Mouse (Mus musculus): ENCODE data around the gene Hacd2. TPM values are rescaled to one million over a fixed set of nuclear protein-coding genes. Genes with fewer than 3 reads are reported as not detected.

Hacd2 gene
- 2.7 and 10.6 TPM in 2 replicates for polyA plus RNA-seq (2011; ENCODE audit: insufficient read depth, insufficient read length, low replicate concordance, missing spikeins)

- Histone ChIP-seq H3K27ac (ENCODE audit: control insufficient read depth, insufficient read depth, low read depth, low read length, poor library complexity) (peak within 1 kb of the TSS; percentile 69), H3K4me3 (replicated peaks; ENCODE audit: control insufficient read depth, low read depth, low read length) (peak within 1 kb of the TSS; percentile 69), H3K4me1 (ENCODE audit: control insufficient read depth, insufficient read depth, low read length) (no peaks in the 10 kb centered on the region; the same call in 1 of the 2 replicates)
- TF ChIP-seq POLR2A (IDR thresholded peaks at IDR 0.05; ENCODE audit: borderline replicate concordance, control insufficient read depth, low read depth, low read length): peak; percentile 72; the same call in 1 of the 2 replicates
- TF ChIP-seq CTCF (IDR thresholded peaks at IDR 0.05; ENCODE audit: control insufficient read depth, insufficient read depth, low read length): no peak
- under 1% methylated on average over 88 of the region's 97 CpGs for WGBS
Observed at GRCm38 (mm10) chr16:35022242-35023137, at the start of gene Hacd2. Hacd2 (plus strand) TSS chr16:35022428.

GRCm38 (mm10) chr16:34972471-34972870, 49.8 kb upstream of the Hacd2 start:
- TF ChIP-seq POLR2A (IDR thresholded peaks at IDR 0.05; ENCODE audit: borderline replicate concordance, control insufficient read depth, low read depth, low read length): no peak
- TF ChIP-seq CTCF (IDR thresholded peaks at IDR 0.05; ENCODE audit: control insufficient read depth, insufficient read depth, low read length): no peak
- H3K27ac ChIP-seq (ENCODE audit: control insufficient read depth, insufficient read depth, low read depth, low read length, poor library complexity): no peak overlapping the region
- no peaks in the 10 kb centered on the region for H3K4me1 ChIP-seq (ENCODE audit: control insufficient read depth, insufficient read depth, low read length)
- 83% methylated on average over 12 of the region's 12 CpGs for WGBS
- H3K4me3 ChIP-seq (replicated peaks; ENCODE audit: control insufficient read depth, low read depth, low read length): no peak overlapping the region

GRCm38 (mm10) chr16:34975544-34975943, 46.7 kb upstream of the Hacd2 start:
- WGBS: 36% methylated on average over 2 of the region's 2 CpGs
- H3K27ac ChIP-seq (ENCODE audit: control insufficient read depth, insufficient read depth, low read depth, low read length, poor library complexity): no peak overlapping the region
- H3K4me3 ChIP-seq (replicated peaks; ENCODE audit: control insufficient read depth, low read depth, low read length): no peak overlapping the region
- no peak for TF ChIP-seq POLR2A (IDR thresholded peaks at IDR 0.05; ENCODE audit: borderline replicate concordance, control insufficient read depth, low read depth, low read length)
- no peak for TF ChIP-seq CTCF (IDR thresholded peaks at IDR 0.05; ENCODE audit: control insufficient read depth, insufficient read depth, low read length)
- no peaks in the 10 kb centered on the region for H3K4me1 ChIP-seq (ENCODE audit: control insufficient read depth, insufficient read depth, low read length)

- Histone ChIP-seq H3K27ac (ENCODE audit: control insufficient read depth, insufficient read depth, low read depth, low read length, poor library complexity) (no peak overlapping the region), H3K4me1 (ENCODE audit: control insufficient read depth, insufficient read depth, low read length) (no peaks in the 10 kb centered on the region), H3K4me3 (replicated peaks; ENCODE audit: control insufficient read depth, low read depth, low read length) (no peak overlapping the region)
- 77% methylated on average over 13 of the region's 13 CpGs for WGBS
- TF ChIP-seq POLR2A (IDR thresholded peaks at IDR 0.05; ENCODE audit: borderline replicate concordance, control insufficient read depth, low read depth, low read length): no peak
- TF ChIP-seq CTCF (IDR thresholded peaks at IDR 0.05; ENCODE audit: control insufficient read depth, insufficient read depth, low read length): peak; percentile 56
Observed at GRCm38 (mm10) chr16:34976630-34977029, 45.6 kb upstream of the Hacd2 start.

- TF ChIP-seq CTCF (IDR thresholded peaks at IDR 0.05; ENCODE audit: control insufficient read depth, insufficient read depth, low read length) (no peak), POLR2A (IDR thresholded peaks at IDR 0.05; ENCODE audit: borderline replicate concordance, control insufficient read depth, low read depth, low read length) (no peak)
- WGBS: 83% methylated on average over 7 of the region's 7 CpGs
- Histone ChIP-seq H3K4me1 (ENCODE audit: control insufficient read depth, insufficient read depth, low read length) (no peaks in the 10 kb centered on the region), H3K4me3 (replicated peaks; ENCODE audit: control insufficient read depth, low read depth, low read length) (no peak overlapping the region), H3K27ac (ENCODE audit: control insufficient read depth, insufficient read depth, low read depth, low read length, poor library complexity) (no peak overlapping the region)
Observed at GRCm38 (mm10) chr16:34978018-34978417, 44.2 kb upstream of the Hacd2 start.

- WGBS: 90% methylated on average over 7 of the region's 7 CpGs
- Histone ChIP-seq H3K4me3 (replicated peaks; ENCODE audit: control insufficient read depth, low read depth, low read length) (no peak overlapping the region), H3K27ac (ENCODE audit: control insufficient read depth, insufficient read depth, low read depth, low read length, poor library complexity) (no peak overlapping the region), H3K4me1 (ENCODE audit: control insufficient read depth, insufficient read depth, low read length) (no peaks in the 10 kb centered on the region)
- TF ChIP-seq CTCF (IDR thresholded peaks at IDR 0.05; ENCODE audit: control insufficient read depth, insufficient read depth, low read length) (no peak), POLR2A (IDR thresholded peaks at IDR 0.05; ENCODE audit: borderline replicate concordance, control insufficient read depth, low read depth, low read length) (no peak)
Observed at GRCm38 (mm10) chr16:34981009-34981408, 41.2 kb upstream of the Hacd2 start.

GRCm38 (mm10) chr16:34984203-34985030, 37.8 kb upstream of the Hacd2 start:
- no peak for TF ChIP-seq POLR2A (IDR thresholded peaks at IDR 0.05; ENCODE audit: borderline replicate concordance, control insufficient read depth, low read depth, low read length)
- 78% methylated on average over 11 of the region's 11 CpGs for WGBS
- Histone ChIP-seq H3K27ac (ENCODE audit: control insufficient read depth, insufficient read depth, low read depth, low read length, poor library complexity) (no peak overlapping the region), H3K4me1 (ENCODE audit: control insufficient read depth, insufficient read depth, low read length) (no peaks in the 10 kb centered on the region), H3K4me3 (replicated peaks; ENCODE audit: control insufficient read depth, low read depth, low read length) (no peak overlapping the region)

- Histone ChIP-seq H3K27ac (ENCODE audit: control insufficient read depth, insufficient read depth, low read depth, low read length, poor library complexity) (no peak overlapping the region), H3K4me1 (ENCODE audit: control insufficient read depth, insufficient read depth, low read length) (no peaks in the 10 kb centered on the region), H3K4me3 (replicated peaks; ENCODE audit: control insufficient read depth, low read depth, low read length) (no peak overlapping the region)
- TF ChIP-seq POLR2A (IDR thresholded peaks at IDR 0.05; ENCODE audit: borderline replicate concordance, control insufficient read depth, low read depth, low read length): no peak
- TF ChIP-seq CTCF (IDR thresholded peaks at IDR 0.05; ENCODE audit: control insufficient read depth, insufficient read depth, low read length): no peak
- 70% methylated on average over 2 of the region's 2 CpGs for WGBS
Observed at GRCm38 (mm10) chr16:34985031-34985346, 37.2 kb upstream of the Hacd2 start.
